24 mouse cellular contexts compared by ENCODE assay signal in the genomic region with DNA sequence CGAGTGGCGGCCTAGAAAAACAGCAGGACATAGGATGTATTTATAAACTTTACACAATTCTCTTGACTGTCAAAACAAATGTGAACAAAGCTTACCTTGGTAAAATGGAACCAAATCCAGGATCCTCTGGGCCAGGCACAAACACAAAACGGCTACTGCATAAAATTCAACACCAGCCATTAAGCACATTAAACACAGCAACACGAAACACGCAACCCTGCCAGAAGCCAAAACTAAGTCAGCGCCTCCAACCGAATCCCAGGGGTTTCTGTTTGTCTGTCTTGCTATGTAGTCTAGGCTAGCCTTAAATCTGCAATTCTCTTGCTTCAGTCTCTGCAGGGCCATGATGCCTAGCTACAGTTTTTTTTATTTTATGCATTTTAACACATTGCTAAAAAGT. TPM values are rescaled to one million over a fixed set of nuclear protein-coding genes. Genes with fewer than 3 reads are reported as not detected.
DNase-seq lines count a peak whose midpoint lies in the region; ATAC-seq and TF ChIP-seq lines count a peak whose summit lies in the region.
"Had no signal": no experiment of that assay in that cellular context is flagged by ENCODE, and none has a peak within 500 bp of the region (broad histone marks: within the 10 kb centered on the region; RNA-seq: fewer than 3 reads in every experiment).

No protein-coding gene starts in this region.

- no peak for TF ChIP-seq CTCF in forebrain, postnatal 0 days (IDR thresholded peaks at IDR 0.05; ENCODE audit: low read depth)

- WGBS in forebrain, embryonic 11.5 days: 94% methylated on average over 7 of the region's 7 CpGs
- 90% methylated on average over 7 of the region's 7 CpGs for WGBS in forebrain, postnatal 0 days
- WGBS in heart, embryonic 10.5 days: 97% methylated on average over 7 of the region's 7 CpGs

- no peak overlapping the region for H3K27ac ChIP-seq in forebrain, embryonic 11.5 days (ENCODE audit: low read depth, low read length)
- no peak overlapping the region for H3K27ac ChIP-seq in forebrain, postnatal 0 days (ENCODE audit: low read depth, low read length)
- H3K27ac ChIP-seq in heart, embryonic 10.5 days: no peak overlapping the region
- H3K27ac ChIP-seq: embryonic facial prominence, embryonic 10.5 days; embryonic facial prominence, embryonic 12.5 days; forebrain, embryonic 12.5 days had no signal

- no peaks in the 10 kb centered on the region for H3K27me3 ChIP-seq in forebrain, embryonic 11.5 days (ENCODE audit: control insufficient read depth, insufficient read depth, low read length)
- H3K27me3 ChIP-seq in forebrain, postnatal 0 days (ENCODE audit: insufficient read depth, low read length): no peaks in the 10 kb centered on the region
- no peaks in the 10 kb centered on the region for H3K27me3 ChIP-seq in heart, embryonic 10.5 days (ENCODE audit: insufficient read depth, poor library complexity, severe bottlenecking)
- H3K27me3 ChIP-seq: CH12.LX; embryonic facial prominence, embryonic 12.5 days; forebrain, embryonic 12.5 days; Patski had no signal

- no peak for ATAC-seq in forebrain, embryonic 11.5 days (replicated peaks; ENCODE audit: low FRiP score)
- no peak for ATAC-seq in forebrain, postnatal 0 days
- ATAC-seq: activated CD4-positive, CD25-positive, alpha-beta regulatory T cell, adult 4 months; CD4-positive, CD25-positive, alpha-beta regulatory T cell, adult 4 months; forebrain, embryonic 14.5 days; forebrain, embryonic 16.5 days; Patski had no signal

- H3K4me3 ChIP-seq in forebrain, embryonic 11.5 days (ENCODE audit: low read depth, low read length): no peak overlapping the region
- no peak overlapping the region for H3K4me3 ChIP-seq in forebrain, postnatal 0 days (ENCODE audit: low read depth, low read length)
- no peak overlapping the region for H3K4me3 ChIP-seq in heart, embryonic 10.5 days
- H3K4me3 ChIP-seq: embryonic facial prominence, embryonic 10.5 days; embryonic facial prominence, embryonic 12.5 days; forebrain, embryonic 12.5 days had no signal

- H3K4me2 ChIP-seq in forebrain, embryonic 11.5 days (ENCODE audit: low read depth, low read length, severe bottlenecking): no peak overlapping the region
- H3K4me2 ChIP-seq in forebrain, postnatal 0 days (ENCODE audit: low read depth): no peak overlapping the region
- H3K4me2 ChIP-seq: embryonic facial prominence, embryonic 12.5 days; forebrain, embryonic 12.5 days had no signal

- no peaks in the 10 kb centered on the region for H3K9me3 ChIP-seq in forebrain, embryonic 11.5 days (ENCODE audit: control insufficient read depth, low read length)
- H3K9me3 ChIP-seq in forebrain, postnatal 0 days (ENCODE audit: low read length): no peaks in the 10 kb centered on the region
- no peaks in the 10 kb centered on the region for H3K9me3 ChIP-seq in heart, embryonic 10.5 days
- H3K9me3 ChIP-seq: embryonic facial prominence, embryonic 10.5 days; embryonic facial prominence, embryonic 12.5 days; forebrain, embryonic 12.5 days; G1E had no signal

- H3K36me3 ChIP-seq in forebrain, embryonic 11.5 days (ENCODE audit: control insufficient read depth, insufficient read depth, low read length): peaks cover 10% of the 10 kb centered on the region; the same call in 1 of the 2 replicates
- H3K36me3 ChIP-seq in forebrain, postnatal 0 days (ENCODE audit: insufficient read depth): no peaks in the 10 kb centered on the region
- H3K36me3 ChIP-seq in heart, embryonic 10.5 days: peaks cover 65% of the 10 kb centered on the region

- DNase-seq in forebrain, embryonic 11.5 days (ENCODE audit: low spot score): peak; percentile 28
- no peak for DNase-seq in forebrain, postnatal 0 days
- peak; percentile 61 for DNase-seq in heart, embryonic 10.5 days (ENCODE audit: low spot score)
- no peak for DNase-seq in heart, adult 18-20 months
- DNase-seq in testis, postnatal 10 days (ENCODE audit: low spot score): peak; percentile 6
- DNase-seq in testis, postnatal 14 days (ENCODE audit: low spot score): no peak
- DNase-seq: adrenal gland, adult 8-10 months; adrenal gland, postnatal 14 days; adrenal gland, postnatal 36 days; cerebellum, adult 11-12 months; cerebellum, adult 2 months; cerebellum, adult 9-10 months; cerebellum, postnatal 10 days; cerebellum, postnatal 25 days had no signal

- no peak overlapping the region for H3K9ac ChIP-seq in forebrain, embryonic 11.5 days (ENCODE audit: low read length)
- H3K9ac ChIP-seq in forebrain, postnatal 0 days: no peak overlapping the region
- H3K9ac ChIP-seq: embryonic facial prominence, embryonic 12.5 days; forebrain, embryonic 12.5 days had no signal

- no peaks in the 10 kb centered on the region for H3K4me1 ChIP-seq in forebrain, embryonic 11.5 days (replicated peaks; ENCODE audit: control insufficient read depth, insufficient read depth, low read length)
- H3K4me1 ChIP-seq in forebrain, postnatal 0 days (ENCODE audit: insufficient read depth): no peaks in the 10 kb centered on the region
- H3K4me1 ChIP-seq in heart, embryonic 10.5 days: no peaks in the 10 kb centered on the region
- H3K4me1 ChIP-seq: embryonic facial prominence, embryonic 10.5 days; embryonic facial prominence, embryonic 12.5 days; forebrain, embryonic 12.5 days had no signal

RNA-seq across cellular contexts. Expression of a gene that starts 3.9 kb away (rescaled TPM):
- 43.2 and 46.6 TPM in 2 replicates for polyA plus RNA-seq in forebrain, embryonic 11.5 days (2014; fragmentation: Nextera tagmentation; extraction: Ambion mirVana)
- 0.52 and 5.1 TPM in 2 replicates for total RNA-seq in forebrain, postnatal 0 days (2014; rRNA removed)
- polyA plus RNA-seq in forebrain, postnatal 0 days (2015; fragmentation: Nextera tagmentation; extraction: Ambion mirVana): 6.7 and 7.8 TPM in 2 replicates
- 24.3 and 29.5 TPM in 2 replicates for polyA plus RNA-seq in heart, embryonic 10.5 days (2016; fragmentation: Nextera tagmentation; extraction: Ambion mirVana)
- 1 to 10 TPM; 1.7 to 2.5 TPM for total RNA-seq in heart, adult 18-20 months (2021)
- polyA plus RNA-seq: G1E had no signal

RNA-seq across cellular contexts. Expression of a gene that starts 9.7 kb away (rescaled TPM):
- polyA plus RNA-seq in forebrain, embryonic 11.5 days (2014; fragmentation: Nextera tagmentation; extraction: Ambion mirVana): 17.1 and 20.0 TPM in 2 replicates
- 6.7 and 6.8 TPM in 2 replicates for total RNA-seq in forebrain, postnatal 0 days (2014; rRNA removed)
- 8.4 and 9.4 TPM in 2 replicates for polyA plus RNA-seq in forebrain, postnatal 0 days (2015; fragmentation: Nextera tagmentation; extraction: Ambion mirVana)
- polyA plus RNA-seq in heart, embryonic 10.5 days (2016; fragmentation: Nextera tagmentation; extraction: Ambion mirVana): 9.3 and 13.0 TPM in 2 replicates
- total RNA-seq in heart, adult 18-20 months (2021): under 1 TPM; 0.57 to 0.65 TPM

RNA-seq across cellular contexts. Expression of a gene that starts 11.0 kb away (rescaled TPM):
- polyA plus RNA-seq in forebrain, embryonic 11.5 days (2014; fragmentation: Nextera tagmentation; extraction: Ambion mirVana): 42.2 and 43.4 TPM in 2 replicates
- 4.5 and 5.7 TPM in 2 replicates for total RNA-seq in forebrain, postnatal 0 days (2014; rRNA removed)
- polyA plus RNA-seq in forebrain, postnatal 0 days (2015; fragmentation: Nextera tagmentation; extraction: Ambion mirVana): 8.8 and 11.7 TPM in 2 replicates
- 27.3 and 35.2 TPM in 2 replicates for polyA plus RNA-seq in heart, embryonic 10.5 days (2016; fragmentation: Nextera tagmentation; extraction: Ambion mirVana)
- total RNA-seq in heart, adult 18-20 months (2021): 1 to 10 TPM; 2.8 to 3.1 TPM

RNA-seq across cellular contexts. Expression of a gene that starts 20.1 kb away (rescaled TPM):
- 33.7 and 35.7 TPM in 2 replicates for polyA plus RNA-seq in forebrain, embryonic 11.5 days (2014; fragmentation: Nextera tagmentation; extraction: Ambion mirVana)
- total RNA-seq in forebrain, postnatal 0 days (2014; rRNA removed): 3.8 and 5.0 TPM in 2 replicates
- 2.1 and 2.6 TPM in 2 replicates for polyA plus RNA-seq in forebrain, postnatal 0 days (2015; fragmentation: Nextera tagmentation; extraction: Ambion mirVana)
- 20.9 and 28.7 TPM in 2 replicates for polyA plus RNA-seq in heart, embryonic 10.5 days (2016; fragmentation: Nextera tagmentation; extraction: Ambion mirVana)
- total RNA-seq in heart, adult 18-20 months (2021): under 1 TPM; 0.37 to 0.49 TPM

RNA-seq across cellular contexts. Expression of a gene that starts 24.0 kb away (rescaled TPM):
- 40.6 and 42.3 TPM in 2 replicates for polyA plus RNA-seq in forebrain, embryonic 11.5 days (2014; fragmentation: Nextera tagmentation; extraction: Ambion mirVana)
- total RNA-seq in forebrain, postnatal 0 days (2014; rRNA removed): 61.7 and 66.6 TPM in 2 replicates
- polyA plus RNA-seq in forebrain, postnatal 0 days (2015; fragmentation: Nextera tagmentation; extraction: Ambion mirVana): 49.1 and 50.5 TPM in 2 replicates
- 43.2 and 49.6 TPM in 2 replicates for polyA plus RNA-seq in heart, embryonic 10.5 days (2016; fragmentation: Nextera tagmentation; extraction: Ambion mirVana)
- total RNA-seq in heart, adult 18-20 months (2021): 10 to 100 TPM; 18.6 to 20.2 TPM

Comparison
In these comparisons a context has a peak if more than half of its experiments do, and no peak if none do; other contexts are left out.
1. DNase-seq: peak in forebrain, embryonic 11.5 days (single experiment), heart, embryonic 10.5 days (single experiment) and testis, postnatal 10 days (single experiment); none in forebrain, postnatal 0 days (single experiment), heart, adult 18-20 months (0 of 2) and testis, postnatal 14 days (single experiment).